Mouse (Mus musculus) adrenal gland, postnatal 4 days (tissue): ENCODE results near the gene Nme4. TPM values are rescaled to one million over a fixed set of nuclear protein-coding genes. Genes with fewer than 3 reads are reported as not detected.

Experiments used
- DNase-seq, 2 experiments: peaks; one replicate each; pipeline ENCODE4 v3.0.0; 2021 to 2022; ENCODE audit warnings: low spot score in 2 of 2, mixed read lengths in 2 of 2
- long read RNA-seq, 2 experiments: library from polyadenylated mRNA; stranded (forward); transcript quantifications; one replicate each; pipeline ENCODE4 v2.0.0; 2021
- total RNA-seq, 2 experiments: library from RNA; stranded (reverse); gene quantifications; 2 replicates each; pipeline ENCODE4 v1.2.3; 2021

Gene Nme4
- total RNA-seq, result 10 to 100 TPM; 13.4 to 14.7 TPM
- long read RNA-seq, experiment 1, transcript Nme4-201 (5 exons, 1,006 nt), result major isoform, 7 of 11 reads
- long read RNA-seq, experiment 1, partial matches to known transcripts, result 1 of 11 reads
- long read RNA-seq, experiment 1, other reads (novel, unspliced or antisense), result 3 of 11 reads
- long read RNA-seq, experiment 2, transcript Nme4-201 (5 exons, 1,006 nt), result major isoform, 6 of 13 reads
- long read RNA-seq, experiment 2, partial matches to known transcripts, result 0 of 13 reads
- long read RNA-seq, experiment 2, other reads (novel, unspliced or antisense), result 6 of 13 reads

GRCm38 (mm10) chr17:26095121-26095740, at the start of gene Nme4:
Nme4 (minus strand) TSS chr17:26095602.
- no peak for DNase-seq

GRCm38 (mm10) chr17:26143386-26143785, 48.0 kb upstream of the Nme4 start:
- DNase-seq, result no peak

- DNase-seq, result no peak
These were observed 47.4 kb upstream of the Nme4 start for GRCm38 (mm10) chr17:26142796-26143195.

GRCm38 (mm10) chr17:26138901-26139381, 43.5 kb upstream of the Nme4 start:
- DNase-seq, result no peak

GRCm38 (mm10) chr17:26138239-26138836, 42.9 kb upstream of the Nme4 start, which contains the start of gene Axin1:
Axin1 (plus strand) TSS chr17:26138688.
- DNase-seq, result peak; percentile 89

GRCm38 (mm10) chr17:26137751-26138130, 42.3 kb upstream of the Nme4 start:
- DNase-seq, result no peak

- DNase-seq, result no peak
These were observed 41.8 kb upstream of the Nme4 start for GRCm38 (mm10) chr17:26137106-26137750.

- DNase-seq, result no peak
These were observed 36.8 kb upstream of the Nme4 start for GRCm38 (mm10) chr17:26131856-26132853.

GRCm38 (mm10) chr17:26131062-26131732, 35.8 kb upstream of the Nme4 start:
- no peak for DNase-seq

- DNase-seq, result no peak
These were observed 29.8 kb upstream of the Nme4 start for GRCm38 (mm10) chr17:26125226-26125625.

GRCm38 (mm10) chr17:26124560-26124959, 29.2 kb upstream of the Nme4 start:
- DNase-seq, result no peak

- peak; percentile 73 to 83 for DNase-seq
These were observed 27.9 kb upstream of the Nme4 start, which contains the start of gene Mrpl28 for GRCm38 (mm10) chr17:26123267-26123684. Mrpl28 (plus strand) TSS chr17:26123500.

GRCm38 (mm10) chr17:26122431-26123140, 27.2 kb upstream of the Nme4 start:
- DNase-seq, result no peak

- DNase-seq, result no peak
These were observed 24.6 kb upstream of the Nme4 start for GRCm38 (mm10) chr17:26119766-26120710.

GRCm38 (mm10) chr17:26116503-26117258, 21.3 kb upstream of the Nme4 start:
- DNase-seq, result no peak

- DNase-seq, result no peak
These were observed 20.6 kb upstream of the Nme4 start for GRCm38 (mm10) chr17:26115956-26116487.
